Mouse (Mus musculus) kidney, adult 11 months (tissue): ENCODE data around the gene Scyl2.
"Not testable (repeated sequence)": the region's sequence is repeated elsewhere in the genome, so short reads cannot be mapped to it uniquely, and the experiment has no call there.

Source experiments
- DNase-seq: peaks from one replicate; pipeline ENCODE4 v3.0.0; 2022

Scyl2 gene

GRCm38 (mm10) chr10:89686139-89686808, at the start of gene Scyl2:
Gene Scyl2 (minus strand): TSS chr10:89686285.
- DNase-seq = peak; percentile 95

GRCm38 (mm10) chr10:89732001-89732794, 46.1 kb upstream of the Scyl2 start, which contains the start of gene Actr6:
Gene Actr6 (minus strand): TSS chr10:89732295.
- peak; percentile 92 for DNase-seq

GRCm38 (mm10) chr10:89731341-89731740, 45.3 kb upstream of the Scyl2 start:
- no peak for DNase-seq

- no peak for DNase-seq
Observed at GRCm38 (mm10) chr10:89730386-89730785, 44.3 kb upstream of the Scyl2 start.

GRCm38 (mm10) chr10:89722247-89723195, 36.4 kb upstream of the Scyl2 start:
- peak; percentile 63 for DNase-seq

GRCm38 (mm10) chr10:89720796-89721195, 34.7 kb upstream of the Scyl2 start:
- peak; percentile 80 for DNase-seq

- DNase-seq = no peak
Observed at GRCm38 (mm10) chr10:89720252-89720651, 34.2 kb upstream of the Scyl2 start.

GRCm38 (mm10) chr10:89714910-89715309, 28.8 kb upstream of the Scyl2 start:
- no peak for DNase-seq

- DNase-seq = no peak
Observed at GRCm38 (mm10) chr10:89708720-89709119, 22.6 kb upstream of the Scyl2 start.

GRCm38 (mm10) chr10:89707397-89707796, 21.3 kb upstream of the Scyl2 start:
- DNase-seq = no peak

- no peak for DNase-seq
Observed at GRCm38 (mm10) chr10:89703042-89703441, 17.0 kb upstream of the Scyl2 start.

GRCm38 (mm10) chr10:89697956-89698355, 11.9 kb upstream of the Scyl2 start:
- DNase-seq = no peak

GRCm38 (mm10) chr10:89696270-89696669, 10.2 kb upstream of the Scyl2 start:
- not testable (repeated sequence) for DNase-seq

- DNase-seq = no peak
Observed at GRCm38 (mm10) chr10:89695194-89695911, 9.3 kb upstream of the Scyl2 start.

- DNase-seq = no peak
Observed at GRCm38 (mm10) chr10:89690021-89690420, 3.9 kb upstream of the Scyl2 start.

- DNase-seq = no peak
Observed at GRCm38 (mm10) chr10:89687455-89687854, 1.4 kb upstream of the Scyl2 start.

GRCm38 (mm10) chr10:89685391-89686138, 520 bp downstream of the Scyl2 start:
- DNase-seq = no peak

- no peak for DNase-seq
Observed at GRCm38 (mm10) chr10:89682961-89683360, 3.1 kb downstream of the Scyl2 start.

GRCm38 (mm10) chr10:89682157-89682556, 3.9 kb downstream of the Scyl2 start:
- DNase-seq = no peak

- DNase-seq = no peak
Observed at GRCm38 (mm10) chr10:89681706-89682105, 4.4 kb downstream of the Scyl2 start.

GRCm38 (mm10) chr10:89680517-89680916, 5.6 kb downstream of the Scyl2 start:
- no peak for DNase-seq

- DNase-seq = no peak
Observed at GRCm38 (mm10) chr10:89679448-89679847, 6.6 kb downstream of the Scyl2 start.
